Mouse (Mus musculus) urinary bladder, postnatal 25 days (tissue): Measurements from ENCODE around the gene Syce2.
"Not testable (repeated sequence)": the region's sequence is repeated elsewhere in the genome, so short reads cannot be mapped to it uniquely, and the experiment has no call there.

ENCODE experiments used
- DNase-seq: peaks from one replicate; pipeline ENCODE4 v3.0.0; 2022; ENCODE audit warnings: low spot score

Gene Syce2

GRCm38 (mm10) chr8:84871376-84872308 is at the start of gene Syce2:
Syce2 (plus strand) TSS chr8:84872111.
- peak; percentile 81 for DNase-seq

- DNase-seq: no peak
These were observed 49.2 kb upstream of the Syce2 start, which contains the start of gene Dand5 for GRCm38 (mm10) chr8:84822723-84823122. Dand5 (minus strand) TSS chr8:84822823.

GRCm38 (mm10) chr8:84823653-84824052 is 48.3 kb upstream of the Syce2 start:
- DNase-seq: no peak

- DNase-seq: no peak
These were observed 46.3 kb upstream of the Syce2 start for GRCm38 (mm10) chr8:84825636-84826035.

GRCm38 (mm10) chr8:84826518-84826917 is 45.4 kb upstream of the Syce2 start:
- not testable (repeated sequence) for DNase-seq

- no peak for DNase-seq
These were observed 40.4 kb upstream of the Syce2 start, which contains the start of gene Gadd45gip1 for GRCm38 (mm10) chr8:84831490-84831889. Gadd45gip1 (plus strand) TSS chr8:84831522.

- DNase-seq: peak; percentile 83
These were observed 39.7 kb upstream of the Syce2 start for GRCm38 (mm10) chr8:84832034-84832717.

GRCm38 (mm10) chr8:84832759-84833742 is 38.9 kb upstream of the Syce2 start:
- no peak for DNase-seq

GRCm38 (mm10) chr8:84834002-84834865 is 37.7 kb upstream of the Syce2 start:
- DNase-seq: no peak

- DNase-seq: no peak
These were observed 36.8 kb upstream of the Syce2 start for GRCm38 (mm10) chr8:84834866-84835855.

- DNase-seq: no peak
These were observed 34.6 kb upstream of the Syce2 start for GRCm38 (mm10) chr8:84837149-84837911.

- DNase-seq: no peak
These were observed 33.9 kb upstream of the Syce2 start for GRCm38 (mm10) chr8:84837912-84838470.

- DNase-seq: no peak
These were observed 33.4 kb upstream of the Syce2 start for GRCm38 (mm10) chr8:84838513-84838912.

GRCm38 (mm10) chr8:84839411-84839810 is 32.5 kb upstream of the Syce2 start:
- DNase-seq: no peak

- DNase-seq: no peak
These were observed 32.0 kb upstream of the Syce2 start for GRCm38 (mm10) chr8:84839875-84840247.

GRCm38 (mm10) chr8:84840248-84840999 is 31.5 kb upstream of the Syce2 start, which contains the start of gene Rad23a:
Rad23a (minus strand) TSS chr8:84840665.
- DNase-seq: peak; percentile 86

- DNase-seq: no peak
These were observed 30.4 kb upstream of the Syce2 start for GRCm38 (mm10) chr8:84841514-84841913.
